Mouse (Mus musculus) liver, embryonic 14.5 days (tissue): ENCODE measurements at regions not wholly inside any gene's neighbourhood (a gene's known extent, or its start where the extent isn't known, plus 50 kb on each side); places are given as distances from the start of the nearest gene placed in this dataset.

Source experiments
- ATAC-seq: fragments of 200-750 bp; cut with Nextera tagmentation; 2 replicates; pipeline ENCODE4 v1.8.0; 2017; ENCODE audit warnings: moderate number of reproducible peaks, mild to moderate bottlenecking, moderate library complexity; ENCODE audit not compliant: insufficient read depth
- DNase-seq, 3 experiments: peaks; one replicate each; pipeline ENCODE4 v3.0.0-alpha.2; 2012 to 2013; ENCODE audit warnings: low read depth in 3 of 3, low spot score in 3 of 3
- H3K27ac ChIP-seq: fragments of 300-500 bp; sonication (generic); 2 replicates; pipeline ENCODE4 v1.5.1; 2014; ENCODE audit warnings: moderate library complexity, mild to moderate bottlenecking, control low read depth, inconsistent platforms
- H3K27me3 ChIP-seq: fragments of 300-500 bp; sonication (generic); 2 replicates; pipeline ENCODE4 v1.6.1; 2014; ENCODE audit warnings: mild to moderate bottlenecking, low read length, moderate library complexity; ENCODE audit not compliant: control insufficient read depth, insufficient read depth
- H3K36me3 ChIP-seq: fragments of 300-500 bp; sonication (generic); replicated peaks from 2 replicates; pipeline ENCODE4 v1.6.1; 2014; ENCODE audit warnings: low read depth; ENCODE audit not compliant: control insufficient read depth, insufficient read depth
- H3K4me1 ChIP-seq, 2 experiments: fragments of 200-500 bp in 1 of 2; fragments of 300-500 bp in 1 of 2; sonication (generic) in 1 of 2; replicated peaks; 2 replicates each; pipeline ENCODE4 v1.6.1; 2012 to 2014; ENCODE audit warnings: antibody characterized with exemption in 1 of 2, inconsistent platforms in 1 of 2, low read length in 1 of 2; ENCODE audit not compliant: control insufficient read depth in 2 of 2, insufficient read depth in 2 of 2
- H3K4me2 ChIP-seq: fragments of 300-500 bp; sonication (generic); 2 replicates; pipeline ENCODE4 v1.6.1; 2014; ENCODE audit warnings: low read depth, mild to moderate bottlenecking, control low read depth, moderate library complexity
- H3K4me3 ChIP-seq, 2 experiments: fragments of 200-500 bp in 1 of 2; fragments of 300-500 bp in 1 of 2; sonication (generic) in 1 of 2; 2 replicates each; pipeline ENCODE4 v1.5.1; 2012 to 2014; ENCODE audit warnings: low read depth in 2 of 2, low read length in 2 of 2, mild to moderate bottlenecking in 2 of 2, control low read depth in 1 of 2, inconsistent platforms in 1 of 2, moderate library complexity in 1 of 2; ENCODE audit not compliant: insufficient read depth in 1 of 2
- H3K9ac ChIP-seq: fragments of 300-500 bp; sonication (generic); replicated peaks from 2 replicates; pipeline ENCODE4 v1.6.1; 2014; ENCODE audit warnings: mild to moderate bottlenecking, control low read depth, moderate library complexity
- H3K9me3 ChIP-seq: fragments of 300-500 bp; sonication (generic); 2 replicates; pipeline ENCODE4 v1.6.1; 2016; ENCODE audit warnings: low read length, mixed read lengths; ENCODE audit not compliant: control insufficient read depth
- CTCF ChIP-seq: IDR thresholded peaks from 2 replicates; pipeline ENCODE4 v1.5.1; 2016; ENCODE audit warnings: antibody characterized with exemption, low read depth, control low read depth
- EP300 ChIP-seq: IDR thresholded peaks from 2 replicates; pipeline ENCODE4 v1.6.1; 2016; ENCODE audit warnings: antibody characterized with exemption, low read depth
- WGBS: fragments of 180-500 bp; shearing (Covaris S2); extraction: QIAGEN DNeasy Blood & Tissue Kit; methylation state at CpG from one replicate; pipeline ENCODE4 v1.1.7; 2014; ENCODE audit not compliant: insufficient replicate concordance; 5-methylcytosine and 5-hydroxymethylcytosine counted together

GRCm38 (mm10) chr1:77137663-77138062 lies 377.2 kb downstream of the Epha4 start:
- Histone ChIP-seq H3K9me3 (no peaks in the 10 kb centered on the region), H3K27me3 (no peaks in the 10 kb centered on the region), H3K36me3 (no peaks in the 10 kb centered on the region), H3K4me3 (no peak overlapping the region), H3K27ac (no peak overlapping the region), H3K9ac (no peak overlapping the region), H3K4me1 (no peaks in the 10 kb centered on the region), H3K4me2 (no peak overlapping the region)
- 68% methylated on average over 6 of the region's 6 CpGs for WGBS
- no peak for TF ChIP-seq CTCF
- no peak for TF ChIP-seq EP300
- DNase-seq (no peak), ATAC-seq (no peak)

GRCm38 (mm10) chr1:77140906-77141305 lies 374.0 kb downstream of the Epha4 start:
- Histone ChIP-seq H3K4me2 (no peak overlapping the region), H3K4me1 (no peaks in the 10 kb centered on the region), H3K27ac (no peak overlapping the region), H3K36me3 (no peaks in the 10 kb centered on the region), H3K9ac (no peak overlapping the region), H3K27me3 (no peaks in the 10 kb centered on the region), H3K4me3 (no peak overlapping the region), H3K9me3 (no peaks in the 10 kb centered on the region)
- no peak for ATAC-seq
- TF ChIP-seq CTCF: no peak
- TF ChIP-seq EP300: no peak
- no peak for DNase-seq
- whole genome bisulfite sequencing: 75% methylated on average over 7 of the region's 7 CpGs

- no peak for TF ChIP-seq CTCF
- 63% methylated on average over 4 of the region's 4 CpGs for WGBS
- no peaks in the 10 kb centered on the region for H3K9me3 ChIP-seq
Measured at GRCm38 (mm10) chr1:77148052-77148451, 366.8 kb downstream of the Epha4 start.

GRCm38 (mm10) chr1:77168316-77168715 lies 346.6 kb downstream of the Epha4 start:
- ATAC-seq (no peak), DNase-seq (no peak)
- H3K4me1 ChIP-seq: no peaks in the 10 kb centered on the region; a peak in 1 of 4 replicates
- WGBS: 75% methylated on average over 4 of the region's 4 CpGs
- H3K27ac ChIP-seq: no peak overlapping the region
- TF ChIP-seq CTCF (no peak), EP300 (no peak)
- no peaks in the 10 kb centered on the region for H3K36me3 ChIP-seq
- H3K4me3 ChIP-seq: no peak overlapping the region
- no peaks in the 10 kb centered on the region for H3K9me3 ChIP-seq
- H3K9ac ChIP-seq: no peak overlapping the region
- no peaks in the 10 kb centered on the region for H3K27me3 ChIP-seq
- no peak overlapping the region for H3K4me2 ChIP-seq

More at GRCm38 (mm10) chr1:77148052-77148451, 366.8 kb downstream of the Epha4 start:
- H3K4me3 ChIP-seq: no peak overlapping the region
- H3K9ac ChIP-seq: no peak overlapping the region
- no peaks in the 10 kb centered on the region for H3K36me3 ChIP-seq
- no peak for DNase-seq
- no peaks in the 10 kb centered on the region for H3K27me3 ChIP-seq
- no peak overlapping the region for H3K27ac ChIP-seq
- no peak for ATAC-seq
- H3K4me1 ChIP-seq: no peaks in the 10 kb centered on the region
- no peak overlapping the region for H3K4me2 ChIP-seq

DNA sequence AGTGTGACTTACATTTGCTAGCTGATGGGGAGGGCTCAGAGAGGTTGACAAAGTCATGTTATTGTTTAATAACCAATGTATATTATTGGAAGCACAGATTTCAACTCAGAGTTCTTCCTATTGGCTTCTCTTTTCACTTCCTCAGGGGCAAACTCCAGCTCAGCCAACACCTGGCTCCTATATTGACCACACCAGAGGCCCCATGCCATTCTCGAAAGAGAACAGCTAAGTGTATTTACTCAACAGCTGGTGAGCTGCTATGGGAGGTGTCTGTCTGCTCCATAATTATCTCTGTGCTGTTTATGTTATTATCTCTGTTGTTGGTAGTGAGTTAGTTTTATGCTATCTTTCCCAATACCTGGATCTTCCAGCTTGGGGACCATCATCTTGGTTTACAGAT lies 342.4 kb downstream of the Epha4 start:
- WGBS: 41% methylated on average over 1 of the region's 1 CpGs
- no peaks in the 10 kb centered on the region for H3K27me3 ChIP-seq
- no peak overlapping the region for H3K4me2 ChIP-seq
- DNase-seq (no peak), ATAC-seq (no peak)
- H3K4me3 ChIP-seq: no peak overlapping the region
- no peaks in the 10 kb centered on the region; a peak in 1 of 4 replicates for H3K4me1 ChIP-seq
- H3K9ac ChIP-seq: no peak overlapping the region
- no peaks in the 10 kb centered on the region for H3K9me3 ChIP-seq
- no peak overlapping the region for H3K27ac ChIP-seq
- TF ChIP-seq CTCF (no peak), EP300 (no peak)
- no peaks in the 10 kb centered on the region for H3K36me3 ChIP-seq
